Mouse (Mus musculus): Measurements from ENCODE around the gene Ccdc96.

Gene Ccdc96

GRCm38 (mm10) chr5:36525216-36525615 lies 40.8 kb downstream of the Ccdc96 start:
- no peak for DNase-seq (ENCODE audit: low read depth, low spot score)

GRCm38 (mm10) chr5:36526274-36526673 lies 41.9 kb downstream of the Ccdc96 start:
- DNase-seq (ENCODE audit: low read depth, low spot score) = peak; percentile 35

GRCm38 (mm10) chr5:36526921-36527320 lies 42.5 kb downstream of the Ccdc96 start:
- no peak for DNase-seq (ENCODE audit: low read depth, low spot score)

GRCm38 (mm10) chr5:36529698-36530097 lies 45.3 kb downstream of the Ccdc96 start:
- no peak for DNase-seq (ENCODE audit: low read depth, low spot score)

- peak; percentile 87 for DNase-seq (ENCODE audit: low read depth, low spot score)
These were observed 45.9 kb downstream of the Ccdc96 start for GRCm38 (mm10) chr5:36530129-36530751.

GRCm38 (mm10) chr5:36534455-36535030 lies 50.2 kb downstream of the Ccdc96 start:
- DNase-seq (ENCODE audit: low read depth, low spot score) = peak; percentile 69

- DNase-seq (ENCODE audit: low read depth, low spot score) = peak; percentile 74
These were observed 51.2 kb downstream of the Ccdc96 start for GRCm38 (mm10) chr5:36535438-36536176.

- DNase-seq (ENCODE audit: low read depth, low spot score) = peak; percentile 73
These were observed 52.0 kb downstream of the Ccdc96 start for GRCm38 (mm10) chr5:36536424-36536823.
